Mouse (Mus musculus) heart, embryonic 10.5 days (tissue): ENCODE measurements around the gene Rcsd1. TPM values are rescaled to one million over a fixed set of nuclear protein-coding genes. Genes with fewer than 3 reads are reported as not detected.

Source experiments
- DNase-seq: peaks from one replicate; pipeline ENCODE4 v3.0.0-alpha.2; 2017; ENCODE audit warnings: low spot score
- H3K27ac ChIP-seq: fragments of 300-500 bp; sonication (generic); 2 replicates; pipeline ENCODE4 v1.5.1; 2016; ENCODE audit warnings: mild to moderate bottlenecking
- H3K27me3 ChIP-seq: fragments of 300-500 bp; sonication (generic); 2 replicates; pipeline ENCODE4 v1.6.1; 2016; ENCODE audit warnings: mild to moderate bottlenecking; ENCODE audit not compliant: poor library complexity, insufficient read depth, severe bottlenecking
- H3K36me3 ChIP-seq: fragments of 300-500 bp; sonication (generic); 2 replicates; pipeline ENCODE4 v1.6.1; 2016; ENCODE audit warnings: mild to moderate bottlenecking, moderate library complexity
- H3K4me1 ChIP-seq: fragments of 300-500 bp; sonication (generic); 2 replicates; pipeline ENCODE4 v1.6.1; 2016; ENCODE audit warnings: mild to moderate bottlenecking
- H3K4me3 ChIP-seq: fragments of 300-500 bp; sonication (generic); 2 replicates; pipeline ENCODE4 v1.5.1; 2016; ENCODE audit warnings: mild to moderate bottlenecking, moderate library complexity
- H3K9me3 ChIP-seq: fragments of 300-500 bp; sonication (generic); 2 replicates; pipeline ENCODE4 v1.6.1; 2016; ENCODE audit warnings: mild to moderate bottlenecking, moderate library complexity
- WGBS: fragments of 180-500 bp; shearing (Covaris S2); methylation state at CpG from one replicate; pipeline ENCODE4 v1.1.7; 2016; 5-methylcytosine and 5-hydroxymethylcytosine counted together
- polyA plus RNA-seq: library from polyadenylated mRNA; unstranded; fragments of >200 nt; fragmentation: Nextera tagmentation; extraction: Ambion mirVana; gene quantifications from 2 replicates; pipeline ENCODE4 v1.2.1, GENCODE M21; 2016

The Rcsd1 gene
- polyA plus RNA-seq, 1 experiment from 2014 or later = 100 TPM

GRCm38 (mm10) chr1:165641786-165642771 is 67.5 kb downstream of the Rcsd1 start:
- Histone ChIP-seq H3K27me3 (no peaks in the 10 kb centered on the region), H3K9me3 (no peaks in the 10 kb centered on the region), H3K27ac (peak overlapping the region; percentile 99), H3K4me3 (peak overlapping the region; percentile 88), H3K36me3 (peaks cover under 1% of the 10 kb centered on the region), H3K4me1 (peaks cover 13% of the 10 kb centered on the region)
- DNase-seq = peak; percentile 91
- WGBS = under 1% methylated on average over 75 of the region's 75 CpGs

GRCm38 (mm10) chr1:165641271-165641771 is 68.2 kb downstream of the Rcsd1 start:
- no peaks in the 10 kb centered on the region for H3K27me3 ChIP-seq
- H3K4me3 ChIP-seq = peak overlapping the region; percentile 88
- H3K27ac ChIP-seq = peak overlapping the region; percentile 91
- H3K36me3 ChIP-seq = no peaks in the 10 kb centered on the region
- H3K9me3 ChIP-seq = no peaks in the 10 kb centered on the region
- H3K4me1 ChIP-seq = peaks cover 13% of the 10 kb centered on the region
- DNase-seq = no peak
- WGBS = 7% methylated on average over 16 of the region's 16 CpGs

- H3K4me1 ChIP-seq = peaks cover 44% of the 10 kb centered on the region
- no peak for DNase-seq
- no peaks in the 10 kb centered on the region for H3K27me3 ChIP-seq
- no peak overlapping the region for H3K27ac ChIP-seq
- H3K9me3 ChIP-seq = no peaks in the 10 kb centered on the region
- WGBS = 79% methylated on average over 8 of the region's 8 CpGs
- H3K36me3 ChIP-seq = no peaks in the 10 kb centered on the region
- no peak overlapping the region for H3K4me3 ChIP-seq
Observed at GRCm38 (mm10) chr1:165636289-165636688, 73.3 kb downstream of the Rcsd1 start.

GRCm38 (mm10) chr1:165635055-165635897 is 74.3 kb downstream of the Rcsd1 start:
- 21% methylated on average over 17 of the region's 17 CpGs for WGBS
- Histone ChIP-seq H3K36me3 (no peaks in the 10 kb centered on the region), H3K9me3 (no peaks in the 10 kb centered on the region), H3K27ac (peak overlapping the region; percentile 97), H3K4me1 (peaks cover 51% of the 10 kb centered on the region), H3K4me3 (peak overlapping the region; percentile 89), H3K27me3 (no peaks in the 10 kb centered on the region)
- DNase-seq = no peak

GRCm38 (mm10) chr1:165634151-165634884 is 75.2 kb downstream of the Rcsd1 start, which contains the start of gene Mpzl1:
Gene Mpzl1 (minus strand): TSS chr1:165634538.
- Histone ChIP-seq H3K27me3 (no peaks in the 10 kb centered on the region), H3K4me1 (peaks cover 54% of the 10 kb centered on the region), H3K27ac (peak within 1 kb of the TSS; percentile 97), H3K4me3 (peak within 1 kb of the TSS; percentile 89), H3K9me3 (no peaks in the 10 kb centered on the region), H3K36me3 (no peaks in the 10 kb centered on the region)
- DNase-seq = peak; percentile 100
- under 1% methylated on average over 71 of the region's 73 CpGs for WGBS

- Histone ChIP-seq H3K4me3 (peak overlapping the region; percentile 89), H3K27ac (peak overlapping the region; percentile 97; the same call in 1 of the 2 replicates), H3K36me3 (no peaks in the 10 kb centered on the region; the same call in 1 of the 2 replicates), H3K27me3 (no peaks in the 10 kb centered on the region), H3K4me1 (peaks cover 55% of the 10 kb centered on the region), H3K9me3 (no peaks in the 10 kb centered on the region)
- WGBS = 11% methylated on average over 12 of the region's 12 CpGs
- no peak for DNase-seq
Observed at GRCm38 (mm10) chr1:165633345-165633744, 76.2 kb downstream of the Rcsd1 start.

GRCm38 (mm10) chr1:165631136-165631535 is 78.4 kb downstream of the Rcsd1 start:
- Histone ChIP-seq H3K36me3 (no peaks in the 10 kb centered on the region; the same call in 1 of the 2 replicates), H3K9me3 (no peaks in the 10 kb centered on the region), H3K4me1 (peaks cover 59% of the 10 kb centered on the region), H3K27me3 (no peaks in the 10 kb centered on the region), H3K4me3 (no peak overlapping the region), H3K27ac (no peak overlapping the region)
- 73% methylated on average over 8 of the region's 8 CpGs for WGBS
- no peak for DNase-seq

GRCm38 (mm10) chr1:165629975-165630374 is 79.6 kb downstream of the Rcsd1 start:
- H3K27ac ChIP-seq = peak overlapping the region; percentile 44; the same call in 1 of the 2 replicates
- H3K9me3 ChIP-seq = no peaks in the 10 kb centered on the region
- no peaks in the 10 kb centered on the region for H3K27me3 ChIP-seq
- no peak for DNase-seq
- H3K4me1 ChIP-seq = peaks cover 52% of the 10 kb centered on the region
- 26% methylated on average over 8 of the region's 8 CpGs for WGBS
- no peak overlapping the region for H3K4me3 ChIP-seq
- H3K36me3 ChIP-seq = peaks cover 3% of the 10 kb centered on the region; the same call in 1 of the 2 replicates

GRCm38 (mm10) chr1:165628603-165629002 is 81.0 kb downstream of the Rcsd1 start:
- WGBS = 35% methylated on average over 1 of the region's 1 CpGs
- peaks cover 45% of the 10 kb centered on the region for H3K4me1 ChIP-seq

GRCm38 (mm10) chr1:165625896-165626295 is 83.7 kb downstream of the Rcsd1 start:
- peaks cover 27% of the 10 kb centered on the region for H3K4me1 ChIP-seq
- no peaks in the 10 kb centered on the region for H3K9me3 ChIP-seq
- H3K36me3 ChIP-seq = peaks cover 12% of the 10 kb centered on the region
- H3K4me3 ChIP-seq = no peak overlapping the region
- H3K27ac ChIP-seq = no peak overlapping the region
- 85% methylated on average over 5 of the region's 5 CpGs for WGBS
- no peak for DNase-seq
- no peaks in the 10 kb centered on the region for H3K27me3 ChIP-seq

More at GRCm38 (mm10) chr1:165628603-165629002, 81.0 kb downstream of the Rcsd1 start:
- Histone ChIP-seq H3K27me3 (no peaks in the 10 kb centered on the region), H3K4me3 (no peak overlapping the region), H3K36me3 (peaks cover 3% of the 10 kb centered on the region; the same call in 1 of the 2 replicates), H3K27ac (no peak overlapping the region), H3K9me3 (no peaks in the 10 kb centered on the region)
- no peak for DNase-seq

GRCm38 (mm10) chr1:165625058-165625457 is 84.5 kb downstream of the Rcsd1 start:
- H3K4me1 ChIP-seq = peaks cover 29% of the 10 kb centered on the region
- H3K36me3 ChIP-seq = peaks cover 17% of the 10 kb centered on the region
- H3K27me3 ChIP-seq = no peaks in the 10 kb centered on the region
- 74% methylated on average over 5 of the region's 5 CpGs for WGBS
- H3K9me3 ChIP-seq = no peaks in the 10 kb centered on the region
- no peak for DNase-seq
- no peak overlapping the region for H3K4me3 ChIP-seq
- H3K27ac ChIP-seq = no peak overlapping the region

GRCm38 (mm10) chr1:165618201-165618624 is 91.3 kb downstream of the Rcsd1 start:
- 36% methylated on average over 9 of the region's 9 CpGs for WGBS
- Histone ChIP-seq H3K9me3 (no peaks in the 10 kb centered on the region), H3K36me3 (peaks cover 42% of the 10 kb centered on the region), H3K4me3 (peak overlapping the region; percentile 28), H3K27me3 (no peaks in the 10 kb centered on the region), H3K4me1 (peaks cover 42% of the 10 kb centered on the region), H3K27ac (peak overlapping the region; percentile 82)
- DNase-seq = no peak
